Mouse (Mus musculus) hematopoietic stem cell, adult 5-6 weeks (primary cell): ENCODE data around the gene Ormdl1. TPM values are rescaled to one million over a fixed set of nuclear protein-coding genes. Genes with fewer than 3 reads are reported as not detected.
"Not testable (repeated sequence)": the region's sequence is repeated elsewhere in the genome, so short reads cannot be mapped to it uniquely, and the experiment has no call there.

Experiments used
- ATAC-seq, 2 experiments: fragments of 125-278 bp in 1 of 2; replicated peaks in 1 of 2; 2 replicates each; pipeline ENCODE4 v1.8.0; 2016 to 2017; ENCODE audit warnings: inconsistent platforms in 2 of 2, mild to moderate bottlenecking in 2 of 2, moderate number of reproducible peaks in 2 of 2, low read depth in 1 of 2, moderate TSS enrichment in 1 of 2; ENCODE audit not compliant: low FRiP score in 2 of 2, poor library complexity in 2 of 2, severe bottlenecking in 2 of 2, insufficient read depth in 1 of 2, low TSS enrichment in 1 of 2
- total RNA-seq: library from RNA; stranded (forward); fragments of 172-1452, 232-1000 nt; gene quantifications from 2 replicates; pipeline ENCODE4 v1.2.3, GENCODE M21; 2017

The Ormdl1 gene
- 42.8 and 43.3 TPM in 2 replicates for total RNA-seq

GRCm38 (mm10) chr1:53296581-53297383 lies at the start of gene Ormdl1, which contains the start of the genes Pms1 and Gm28778:
Ormdl1 (plus strand) TSS chr1:53297095.
Pms1 (minus strand) TSS chr1:53297018.
Gm28778 (plus strand) TSS chr1:53297111.
- ATAC-seq, result peak; percentile 99

GRCm38 (mm10) chr1:53264958-53265612 lies 31.8 kb upstream of the Ormdl1 start:
- peak in 1 of 2 experiments; percentile 45; a peak in 1 of 4 replicates for ATAC-seq

GRCm38 (mm10) chr1:53269901-53270300 lies 27.0 kb upstream of the Ormdl1 start:
- ATAC-seq, result no peak

GRCm38 (mm10) chr1:53272646-53273045 lies 24.2 kb upstream of the Ormdl1 start:
- peak in 1 of 2 experiments; percentile 36; a peak in 1 of 4 replicates for ATAC-seq

GRCm38 (mm10) chr1:53291197-53291596 lies 5.7 kb upstream of the Ormdl1 start:
- no peak for ATAC-seq

- no peak for ATAC-seq
These were observed 3.6 kb downstream of the Ormdl1 start for GRCm38 (mm10) chr1:53300506-53300905.

- ATAC-seq, result peak; percentile 97
These were observed 16.4 kb downstream of the Ormdl1 start, which contains the start of gene Osgepl1 for GRCm38 (mm10) chr1:53312989-53313967. Osgepl1 (plus strand) TSS chr1:53313624.

GRCm38 (mm10) chr1:53321662-53322344 lies 24.9 kb downstream of the Ormdl1 start:
- no peak for ATAC-seq

- ATAC-seq, result no peak
These were observed 26.4 kb downstream of the Ormdl1 start for GRCm38 (mm10) chr1:53323254-53323653.

- ATAC-seq, result no peak
These were observed 27.4 kb downstream of the Ormdl1 start for GRCm38 (mm10) chr1:53324277-53324676.

- ATAC-seq, result no peak
These were observed 28.1 kb downstream of the Ormdl1 start for GRCm38 (mm10) chr1:53324827-53325494.

- not testable (repeated sequence) for ATAC-seq
These were observed 36.6 kb downstream of the Ormdl1 start for GRCm38 (mm10) chr1:53333527-53333926.

GRCm38 (mm10) chr1:53335465-53335864 lies 38.6 kb downstream of the Ormdl1 start:
- ATAC-seq, result no peak

- not testable (repeated sequence) for ATAC-seq
These were observed 40.5 kb downstream of the Ormdl1 start for GRCm38 (mm10) chr1:53337403-53337802.

GRCm38 (mm10) chr1:53341071-53341470 lies 44.2 kb downstream of the Ormdl1 start:
- ATAC-seq, result peak in 1 of 2 experiments; percentile 72; a peak in 2 of 4 replicates
